Mouse (Mus musculus) ES-E14 (cell line): ENCODE measurements around the gene Hsf2bp. TPM values are rescaled to one million over a fixed set of nuclear protein-coding genes. Genes with fewer than 3 reads are reported as not detected.

Source experiments
- DNase-seq: peaks from one replicate; pipeline ENCODE4 v3.0.0-alpha.2; 2013; ENCODE audit warnings: low read depth, low spot score
- H3K27ac ChIP-seq: 2 replicates; pipeline ENCODE4 v1.5.1; 2012; ENCODE audit warnings: low read depth, mild to moderate bottlenecking, low read length, moderate library complexity, mixed read lengths; ENCODE audit not compliant: poor library complexity, insufficient read depth, severe bottlenecking
- H3K36me3 ChIP-seq: 2 replicates; pipeline ENCODE4 v1.6.1; 2012; ENCODE audit warnings: mild to moderate bottlenecking, low read length, moderate library complexity, mixed read lengths; ENCODE audit not compliant: control insufficient read depth, poor library complexity, insufficient read depth, severe bottlenecking
- H3K4me1 ChIP-seq, 2 experiments: fragments of 150-350 bp in 1 of 2; sonication (generic) in 1 of 2; 2 replicates each; pipeline ENCODE4 v1.6.1; 2012; ENCODE audit warnings: low read length in 2 of 2, mild to moderate bottlenecking in 1 of 2, mixed read lengths in 1 of 2; ENCODE audit not compliant: control insufficient read depth in 2 of 2, insufficient read depth in 2 of 2, poor library complexity in 1 of 2
- H3K4me3 ChIP-seq, 2 experiments: fragments of 150-350 bp in 1 of 2; sonication (generic) in 1 of 2; 2 replicates each; pipeline ENCODE4 v1.5.1; 2012; ENCODE audit warnings: low read length in 2 of 2, low read depth in 1 of 2, mild to moderate bottlenecking in 1 of 2, mixed read lengths in 1 of 2; ENCODE audit not compliant: insufficient read depth in 1 of 2, poor library complexity in 1 of 2, severe bottlenecking in 1 of 2
- H3K9ac ChIP-seq: 2 replicates; pipeline ENCODE4 v1.6.1; 2012; ENCODE audit warnings: low read depth, mild to moderate bottlenecking, low read length, mixed read lengths; ENCODE audit not compliant: poor library complexity, insufficient read depth, severe bottlenecking
- H3K9me3 ChIP-seq: fragments of 150-350 bp; sonication (generic); 2 replicates; pipeline ENCODE4 v1.6.1; 2012; ENCODE audit warnings: low read depth, mild to moderate bottlenecking, low read length; ENCODE audit not compliant: control insufficient read depth, insufficient read depth
- CHD2 ChIP-seq: IDR thresholded peaks from 2 replicates; pipeline ENCODE4 v1.6.1; 2014; ENCODE audit warnings: mild to moderate bottlenecking, low read depth, low read length, inconsistent platforms
- HCFC1 ChIP-seq: IDR thresholded peaks from 2 replicates; pipeline ENCODE4 v1.6.1; 2012; ENCODE audit warnings: low read length, inconsistent platforms, borderline replicate concordance; ENCODE audit not compliant: insufficient read depth
- MAFK ChIP-seq: IDR thresholded peaks from 2 replicates; pipeline ENCODE4 v1.6.1; 2014; ENCODE audit warnings: mild to moderate bottlenecking, low read depth, low read length, inconsistent platforms; ENCODE audit not compliant: insufficient read depth
- ZC3H11A ChIP-seq: IDR thresholded peaks from 2 replicates; pipeline ENCODE4 v1.6.1; 2012; ENCODE audit warnings: low read depth, mild to moderate bottlenecking, inconsistent platforms, low read length, borderline replicate concordance
- ZNF384 ChIP-seq: IDR thresholded peaks from 2 replicates; pipeline ENCODE4 v1.6.1; 2012; ENCODE audit warnings: low read depth, low read length, inconsistent platforms
- in situ Hi-C, 2 experiments: fragments of 600-800 bp; cut with MboI; formaldehyde crosslinking; loops; one replicate each; pipeline ENCODE4 v1.15.1; 2025; ENCODE audit warnings: low sequenced_read_pairs in 2 of 2, inconsistent platforms in 1 of 2; ENCODE audit not compliant: unreplicated experiment in 2 of 2
- total RNA-seq: library from RNA; depleted of rRNA; stranded (reverse); fragments of 300-350 nt; gene quantifications from 2 replicates; pipeline ENCODE4 v1.2.3, GENCODE M21; 2012

Gene Hsf2bp
- total RNA-seq, 1 experiment: 44.7 TPM

DNA sequence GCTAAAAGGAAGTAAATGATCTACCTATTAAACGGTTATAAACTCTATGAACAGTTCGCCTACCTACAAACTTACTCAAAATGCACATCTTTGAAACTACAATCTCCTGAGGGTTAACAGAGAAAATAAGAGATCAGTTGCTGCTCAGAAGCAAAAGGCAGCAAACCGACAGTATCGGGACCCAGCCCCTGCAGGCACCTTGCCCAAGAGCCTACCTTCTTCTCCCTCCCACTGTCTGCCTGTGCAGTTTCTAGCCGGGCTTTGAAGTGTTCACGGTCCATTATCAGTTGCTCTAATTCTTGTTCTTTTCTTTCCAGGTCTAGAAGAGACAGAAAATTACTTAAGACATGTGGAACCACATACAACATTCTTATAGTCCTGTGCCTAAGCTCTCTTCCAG is 13.6 kb downstream of the Hsf2bp start:
- Histone ChIP-seq H3K27ac (no peak overlapping the region), H3K36me3 (peaks cover 18% of the 10 kb centered on the region; the same call in 1 of the 2 replicates), H3K4me3 (no peak overlapping the region), H3K9me3 (no peaks in the 10 kb centered on the region), H3K9ac (no peak overlapping the region), H3K4me1 (no peaks in the 10 kb centered on the region; a peak in 1 of 4 replicates)
- no peak for DNase-seq
- in situ Hi-C loops: loop anchor here in 1 of 2 experiments (10.0 kb wide), 1 partner anchor 338 kb away; no protein-coding TSS in a partner anchor
- TF ChIP-seq ZNF384: no peak
- no peak for TF ChIP-seq HCFC1
- TF ChIP-seq MAFK: no peak
- TF ChIP-seq CHD2: no peak

DNA sequence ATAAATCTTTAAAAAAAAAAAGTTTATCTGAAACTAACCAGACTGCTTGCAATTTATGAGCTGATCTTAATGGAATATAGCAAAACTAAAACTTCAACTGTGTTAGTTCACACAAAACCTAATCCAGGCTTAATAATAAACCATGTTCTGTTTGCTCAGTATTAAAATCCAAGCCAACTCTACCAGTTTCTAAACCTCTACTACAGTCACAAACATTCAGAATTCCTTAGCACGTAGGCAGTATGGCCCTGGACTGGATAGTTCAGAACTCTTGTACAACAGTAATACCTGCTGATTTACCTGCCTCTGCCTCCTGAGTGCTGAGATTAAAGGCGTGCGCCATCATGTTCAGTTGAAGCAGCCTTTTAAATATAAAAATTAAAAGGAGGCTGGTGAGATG is 14.2 kb downstream of the Hsf2bp start:
- Histone ChIP-seq H3K9me3 (no peaks in the 10 kb centered on the region), H3K27ac (no peak overlapping the region), H3K36me3 (peaks cover 17% of the 10 kb centered on the region; the same call in 1 of the 2 replicates), H3K4me3 (no peak overlapping the region), H3K9ac (no peak overlapping the region), H3K4me1 (no peaks in the 10 kb centered on the region; a peak in 1 of 4 replicates)
- TF ChIP-seq ZC3H11A: no peak
- TF ChIP-seq CHD2: no peak
- no peak for TF ChIP-seq ZNF384
- TF ChIP-seq MAFK: no peak
- no peak for TF ChIP-seq HCFC1
- no peak for DNase-seq
- in situ Hi-C loops: loop anchor here in 1 of 2 experiments (10.0 kb wide), 1 partner anchor 337 kb away; no protein-coding TSS in a partner anchor

DNA sequence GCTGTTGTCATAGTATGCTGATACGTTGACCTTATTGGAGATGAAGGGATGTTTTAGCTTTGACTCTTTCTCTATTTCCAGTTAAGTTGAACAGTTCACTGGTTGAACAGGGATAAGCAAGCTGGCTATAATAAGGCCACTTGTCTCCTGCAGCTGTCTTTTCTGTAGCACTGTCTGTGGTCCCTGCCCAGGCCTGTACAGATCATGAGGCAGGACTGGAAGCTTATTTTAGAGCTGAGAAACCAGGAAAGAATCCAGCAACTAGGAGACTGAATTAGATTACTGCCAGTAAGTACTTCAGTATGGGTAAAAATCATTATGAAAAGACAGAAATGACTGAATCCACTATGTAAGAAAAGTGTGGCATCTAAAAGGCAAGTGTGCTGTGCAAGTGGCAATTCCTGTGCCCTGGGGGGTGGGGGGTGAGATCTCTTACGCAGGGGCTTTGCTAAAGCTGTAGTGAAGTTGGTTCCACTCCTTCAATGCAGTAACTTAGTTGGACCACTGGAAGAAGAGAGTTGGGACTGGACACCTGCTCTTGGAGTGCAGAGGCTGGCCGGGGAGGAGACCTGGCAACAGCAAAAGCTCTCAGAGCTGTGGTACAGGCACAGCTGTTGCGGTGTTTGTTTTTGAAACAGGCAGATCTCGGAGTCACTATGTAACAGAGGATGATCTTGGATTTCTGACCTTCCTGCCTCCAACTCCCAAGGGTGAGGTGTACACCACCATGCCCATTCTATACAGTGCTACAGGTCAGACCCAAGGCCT is 17.8 kb downstream of the Hsf2bp start:
- H3K36me3 ChIP-seq: peaks cover 15% of the 10 kb centered on the region; the same call in 1 of the 2 replicates
- TF ChIP-seq MAFK: no peak
- H3K9ac ChIP-seq: no peak overlapping the region
- no peak overlapping the region for H3K4me3 ChIP-seq
- no peaks in the 10 kb centered on the region for H3K9me3 ChIP-seq
- H3K4me1 ChIP-seq: no peaks in the 10 kb centered on the region; a peak in 1 of 4 replicates
- no peak overlapping the region for H3K27ac ChIP-seq
- no peak for DNase-seq
- in situ Hi-C loops: no loop called here

DNA sequence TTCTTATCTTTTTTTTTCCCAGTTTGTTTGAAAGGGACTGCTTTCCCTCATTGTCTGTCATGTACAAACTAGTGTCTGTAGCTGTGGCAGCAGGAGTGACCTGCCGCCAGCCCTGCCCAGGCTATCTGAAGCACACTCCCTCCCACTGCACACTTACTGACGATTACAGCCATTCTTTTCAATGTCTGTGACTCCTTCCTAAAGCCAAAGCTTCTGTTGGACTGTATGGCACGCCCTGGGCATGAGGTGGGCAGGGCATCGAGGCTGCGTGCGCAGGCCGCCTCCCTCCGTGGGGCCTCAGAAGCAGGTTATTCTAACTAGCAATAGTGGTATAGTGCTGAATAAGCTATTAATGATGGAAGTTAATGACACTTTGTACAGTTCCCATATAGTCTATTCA is 19.7 kb downstream of the Hsf2bp start:
- H3K36me3 ChIP-seq: peaks cover 18% of the 10 kb centered on the region; the same call in 1 of the 2 replicates
- no peaks in the 10 kb centered on the region for H3K9me3 ChIP-seq
- in situ Hi-C loops: no loop called here
- no peak overlapping the region for H3K9ac ChIP-seq
- H3K4me1 ChIP-seq: no peaks in the 10 kb centered on the region; a peak in 1 of 4 replicates
- TF ChIP-seq CHD2 (no peak), ZNF384 (no peak), ZC3H11A (no peak), MAFK (no peak), HCFC1 (no peak)
- H3K4me3 ChIP-seq: no peak overlapping the region
- H3K27ac ChIP-seq: no peak overlapping the region
- no peak for DNase-seq

DNA sequence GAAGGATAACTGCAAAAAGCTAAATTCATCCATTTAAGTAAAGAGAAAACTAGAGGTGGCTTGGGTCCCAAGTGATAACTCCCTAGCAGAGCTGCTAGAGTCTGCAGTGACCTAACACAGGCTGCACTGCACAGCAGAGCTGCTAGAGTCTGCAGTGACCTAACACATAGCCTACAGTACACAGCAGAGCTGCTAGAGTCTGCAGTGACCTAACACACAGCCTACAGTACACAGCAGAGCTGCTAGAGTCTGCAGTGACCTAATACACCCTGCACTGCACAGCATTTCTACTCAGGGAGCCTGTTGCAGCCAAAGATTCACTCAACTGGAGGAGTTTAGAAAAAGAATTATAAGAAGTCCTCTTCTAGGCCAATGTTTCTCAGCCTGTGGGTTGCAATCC is 22.5 kb downstream of the Hsf2bp start:
- TF ChIP-seq ZC3H11A: no peak
- Histone ChIP-seq H3K27ac (no peak overlapping the region), H3K36me3 (peaks cover 16% of the 10 kb centered on the region), H3K4me1 (no peaks in the 10 kb centered on the region; a peak in 1 of 4 replicates), H3K9me3 (no peaks in the 10 kb centered on the region), H3K9ac (no peak overlapping the region), H3K4me3 (no peak overlapping the region)
- no peak for DNase-seq
- in situ Hi-C loops: no loop called here
